In genomic region chr9:45468235-45468634, GRCm38 (mm10) we compare ENCODE assay signal across 28 mouse cellular contexts. TPM values are rescaled to one million over a fixed set of nuclear protein-coding genes. Genes with fewer than 3 reads are reported as not detected.
DNase-seq lines count a peak whose midpoint lies in the region; ATAC-seq lines count a peak whose summit lies in the region.
"Had no signal": no experiment of that assay in that cellular context is flagged by ENCODE, and none has a peak within 500 bp of the region (broad histone marks: within the 10 kb centered on the region; RNA-seq: fewer than 3 reads in every experiment).

No protein-coding gene starts in this region.

- 74% methylated on average over 10 of the region's 10 CpGs for WGBS in forebrain, embryonic 13.5 days
- WGBS in forebrain, embryonic 10.5 days = 86% methylated on average over 10 of the region's 10 CpGs
- WGBS in midbrain, embryonic 16.5 days = 62% methylated on average over 10 of the region's 10 CpGs
- 58% methylated on average over 10 of the region's 10 CpGs for WGBS in midbrain, embryonic 15.5 days
- WGBS in forebrain, embryonic 16.5 days = 56% methylated on average over 10 of the region's 10 CpGs

- no peak overlapping the region for H3K4me2 ChIP-seq in forebrain, embryonic 13.5 days
- H3K4me2 ChIP-seq in midbrain, embryonic 16.5 days (ENCODE audit: low read length) = no peak overlapping the region
- no peak overlapping the region for H3K4me2 ChIP-seq in midbrain, embryonic 15.5 days
- no peak overlapping the region for H3K4me2 ChIP-seq in forebrain, embryonic 16.5 days (ENCODE audit: low read length)
- H3K4me2 ChIP-seq: embryonic facial prominence, embryonic 13.5 days; heart, embryonic 12.5 days; heart, embryonic 15.5 days; hindbrain, embryonic 13.5 days; intestine, embryonic 15.5 days had no signal

- H3K36me3 ChIP-seq in forebrain, embryonic 13.5 days (ENCODE audit: poor library complexity, severe bottlenecking) = 0 out of 2 replicates have a peak, but pooled peaks cover 4% of the 10 kb centered on the region
- no peaks in the 10 kb centered on the region for H3K36me3 ChIP-seq in forebrain, embryonic 10.5 days (replicated peaks)
- H3K36me3 ChIP-seq in midbrain, embryonic 16.5 days (ENCODE audit: control insufficient read depth, insufficient read depth, low read length) = no peaks in the 10 kb centered on the region
- H3K36me3 ChIP-seq in midbrain, embryonic 15.5 days (replicated peaks) = no peaks in the 10 kb centered on the region
- H3K36me3 ChIP-seq in forebrain, embryonic 16.5 days (ENCODE audit: control insufficient read depth, insufficient read depth) = no peaks in the 10 kb centered on the region
- H3K36me3 ChIP-seq: embryonic facial prominence, embryonic 13.5 days; G1E; heart, embryonic 12.5 days; heart, embryonic 15.5 days; hindbrain, embryonic 10.5 days; hindbrain, embryonic 13.5 days; intestine, embryonic 15.5 days had no signal

- no peaks in the 10 kb centered on the region for H3K9me3 ChIP-seq in forebrain, embryonic 13.5 days (replicated peaks)
- H3K9me3 ChIP-seq in forebrain, embryonic 10.5 days = no peaks in the 10 kb centered on the region
- no peaks in the 10 kb centered on the region for H3K9me3 ChIP-seq in midbrain, embryonic 16.5 days (replicated peaks; ENCODE audit: control insufficient read depth, low read length, poor library complexity, severe bottlenecking)
- no peaks in the 10 kb centered on the region for H3K9me3 ChIP-seq in midbrain, embryonic 15.5 days
- no peaks in the 10 kb centered on the region for H3K9me3 ChIP-seq in forebrain, embryonic 16.5 days (ENCODE audit: control insufficient read depth, low read length)
- H3K9me3 ChIP-seq: embryonic facial prominence, embryonic 13.5 days; G1E; heart, embryonic 12.5 days; heart, embryonic 15.5 days; hindbrain, embryonic 10.5 days; hindbrain, embryonic 13.5 days; intestine, embryonic 15.5 days had no signal

- H3K9ac ChIP-seq in forebrain, embryonic 13.5 days = no peak overlapping the region
- H3K9ac ChIP-seq in midbrain, embryonic 16.5 days (ENCODE audit: low read depth, low read length) = no peak overlapping the region
- H3K9ac ChIP-seq in midbrain, embryonic 15.5 days = no peak overlapping the region
- H3K9ac ChIP-seq in forebrain, embryonic 16.5 days (replicated peaks; ENCODE audit: low read depth, low read length) = no peak overlapping the region
- H3K9ac ChIP-seq: embryonic facial prominence, embryonic 13.5 days; heart, embryonic 12.5 days; heart, embryonic 15.5 days; hindbrain, embryonic 13.5 days; intestine, embryonic 15.5 days had no signal

- H3K27ac ChIP-seq in forebrain, embryonic 13.5 days = peak overlapping the region; percentile 14; the same call in 1 of the 2 replicates
- no peak overlapping the region for H3K27ac ChIP-seq in forebrain, embryonic 10.5 days
- peak overlapping the region; percentile 5; the same call in 1 of the 2 replicates for H3K27ac ChIP-seq in midbrain, embryonic 16.5 days (ENCODE audit: low read length)
- no peak overlapping the region for H3K27ac ChIP-seq in midbrain, embryonic 15.5 days
- no peak overlapping the region for H3K27ac ChIP-seq in forebrain, embryonic 16.5 days (ENCODE audit: low read length)
- H3K27ac ChIP-seq: embryonic facial prominence, embryonic 13.5 days; heart, embryonic 15.5 days; hindbrain, embryonic 10.5 days; hindbrain, embryonic 13.5 days; intestine, embryonic 15.5 days had no signal

- no peak for DNase-seq in forebrain, embryonic 10.5 days (ENCODE audit: extremely low spot score, low spot score)
- no peak for DNase-seq in frontal cortex, postnatal 36 days (ENCODE audit: low spot score in 2 of 2)
- DNase-seq in kidney, postnatal 10 days = no peak
- DNase-seq: adrenal gland, postnatal 10 days; adrenal gland, postnatal 36 days; B cell, adult 2 months; cerebellum, adult 11 months; cerebellum, adult 2 months; cerebellum, adult 9-11 months; cerebellum, postnatal 25 days; gastrocnemius, postnatal 25 days; heart, adult 18-20 months; heart, postnatal 10 days; heart, postnatal 36 days had no signal

- peaks cover 57% of the 10 kb centered on the region for H3K4me1 ChIP-seq in forebrain, embryonic 13.5 days
- H3K4me1 ChIP-seq in forebrain, embryonic 10.5 days = peaks cover 29% of the 10 kb centered on the region
- peaks cover 26% of the 10 kb centered on the region for H3K4me1 ChIP-seq in midbrain, embryonic 16.5 days (ENCODE audit: control insufficient read depth, insufficient read depth, low read length)
- peaks cover 34% of the 10 kb centered on the region for H3K4me1 ChIP-seq in midbrain, embryonic 15.5 days
- peaks cover 57% of the 10 kb centered on the region for H3K4me1 ChIP-seq in forebrain, embryonic 16.5 days (replicated peaks; ENCODE audit: control insufficient read depth, insufficient read depth, low read length)
- H3K4me1 ChIP-seq: heart, embryonic 12.5 days; heart, embryonic 15.5 days had no signal

- ATAC-seq in forebrain, embryonic 13.5 days = peak; percentile 9; the same call in 1 of the 2 replicates
- ATAC-seq in midbrain, embryonic 16.5 days = peak; percentile 41; the same call in 1 of the 2 replicates
- ATAC-seq in midbrain, embryonic 15.5 days (replicated peaks) = no peak; the same call in 1 of the 2 replicates
- ATAC-seq in forebrain, embryonic 16.5 days = peak; percentile 51
- ATAC-seq: hindbrain, embryonic 16.5 days; intestine, embryonic 15.5 days; Patski had no signal

- H3K27me3 ChIP-seq in forebrain, embryonic 13.5 days = no peaks in the 10 kb centered on the region
- no peaks in the 10 kb centered on the region for H3K27me3 ChIP-seq in forebrain, embryonic 10.5 days (ENCODE audit: poor library complexity, severe bottlenecking)
- H3K27me3 ChIP-seq in midbrain, embryonic 16.5 days (ENCODE audit: control insufficient read depth, insufficient read depth, low read depth, low read length) = no peaks in the 10 kb centered on the region
- no peaks in the 10 kb centered on the region for H3K27me3 ChIP-seq in midbrain, embryonic 15.5 days (replicated peaks)
- H3K27me3 ChIP-seq in forebrain, embryonic 16.5 days (replicated peaks; ENCODE audit: control insufficient read depth, insufficient read depth, low read length) = no peaks in the 10 kb centered on the region
- H3K27me3 ChIP-seq: hindbrain, embryonic 13.5 days; intestine, embryonic 15.5 days had no signal

- no peak overlapping the region for H3K4me3 ChIP-seq in forebrain, embryonic 13.5 days
- no peak overlapping the region for H3K4me3 ChIP-seq in forebrain, embryonic 10.5 days
- H3K4me3 ChIP-seq in midbrain, embryonic 16.5 days (ENCODE audit: low read depth, low read length) = no peak overlapping the region
- no peak overlapping the region for H3K4me3 ChIP-seq in midbrain, embryonic 15.5 days
- H3K4me3 ChIP-seq in forebrain, embryonic 16.5 days (replicated peaks; ENCODE audit: low read length) = no peak overlapping the region
- H3K4me3 ChIP-seq: embryonic facial prominence, embryonic 13.5 days; erythroblast, embryonic 14.5 days; heart, embryonic 12.5 days; heart, embryonic 15.5 days; hindbrain, embryonic 10.5 days; hindbrain, embryonic 13.5 days; intestine, embryonic 15.5 days had no signal

RNA-seq across cellular contexts. Expression of gene Dscaml1, which starts 41.8 kb away (rescaled TPM):
- polyA plus RNA-seq in forebrain, embryonic 13.5 days (2015; fragmentation: Nextera tagmentation; extraction: Ambion mirVana) = 9.6 and 13.6 TPM in 2 replicates
- 0.28 and 0.79 TPM in 2 replicates for polyA plus RNA-seq in forebrain, embryonic 10.5 days (2016; fragmentation: Nextera tagmentation; extraction: Ambion mirVana)
- polyA plus RNA-seq in midbrain, embryonic 16.5 days (2015; fragmentation: Nextera tagmentation; extraction: Ambion mirVana) = 17.9 and 20.6 TPM in 2 replicates
- 18.4 and 19.6 TPM in 2 replicates for polyA plus RNA-seq in midbrain, embryonic 15.5 days (2015; fragmentation: Nextera tagmentation; extraction: Ambion mirVana)
- 27.9 and 28.0 TPM in 2 replicates for polyA plus RNA-seq in forebrain, embryonic 16.5 days (2015; fragmentation: Nextera tagmentation; extraction: Ambion mirVana)
- polyA plus RNA-seq: erythroblast, embryonic 14.5 days; G1E had no signal

Comparison
In these comparisons a context has a peak if more than half of its experiments do, and no peak if none do; other contexts are left out.
1. H3K27ac ChIP-seq: peak in forebrain, embryonic 13.5 days (single experiment) and midbrain, embryonic 16.5 days (single experiment); none in forebrain, embryonic 10.5 days (single experiment), midbrain, embryonic 15.5 days (single experiment) and forebrain, embryonic 16.5 days (single experiment).